Mouse (Mus musculus) right cerebral cortex, postnatal 4 days (tissue): ENCODE results near the gene Hoxa5.

Source experiments
- DNase-seq: peaks from one replicate; pipeline ENCODE4 v3.0.0-alpha.2; 2022

The Hoxa5 gene

GRCm38 (mm10) chr6:52204050-52204752 lies at the start of gene Hoxa5:
Hoxa5 (minus strand) TSS chr6:52204587.
- no peak for DNase-seq

DNA sequence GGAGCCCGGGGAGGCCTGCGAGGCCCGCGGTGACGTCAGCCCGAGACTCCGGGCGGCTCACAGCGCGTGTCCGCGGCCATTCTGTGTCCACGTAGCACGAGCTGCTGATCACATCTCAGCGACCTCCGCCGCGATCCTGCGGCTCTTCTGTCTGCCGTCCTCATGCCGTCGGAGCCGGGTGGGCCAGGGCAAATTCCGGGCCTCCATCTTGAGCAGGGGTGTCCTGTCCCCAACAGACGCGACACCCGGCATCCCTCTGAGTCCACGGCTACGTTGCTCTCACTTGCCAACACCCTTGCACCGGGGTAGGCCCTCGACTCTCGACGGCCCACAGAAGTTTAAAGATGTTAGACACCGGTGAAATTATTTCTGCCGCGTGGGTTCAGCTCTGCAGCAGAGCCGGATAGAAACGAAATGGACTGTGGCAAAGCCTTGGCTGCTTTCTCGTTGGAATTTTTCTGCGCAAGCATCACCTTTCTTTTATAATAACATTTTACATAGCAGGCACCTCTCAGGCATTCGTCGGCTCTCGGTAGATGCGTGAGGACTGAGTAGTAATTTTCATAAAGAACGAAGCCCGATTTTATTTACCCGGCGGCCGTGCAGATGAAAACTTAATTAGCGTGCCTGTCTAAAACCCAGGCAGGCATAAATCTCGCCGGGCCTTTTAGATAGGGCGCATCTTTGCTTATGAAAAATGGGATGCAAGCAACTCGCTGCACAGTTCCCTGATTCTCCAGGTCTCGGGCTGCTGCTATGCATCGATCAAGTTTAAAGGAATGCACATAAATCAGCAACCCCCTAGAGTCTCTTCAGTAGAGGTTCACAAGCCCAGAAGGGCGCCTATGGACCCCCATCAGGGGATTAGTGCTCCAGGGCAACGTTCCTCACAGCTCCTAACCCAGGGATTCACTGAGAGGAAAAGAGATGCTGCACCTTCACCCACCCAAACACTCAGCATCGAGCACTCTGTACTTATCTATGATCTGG lies 49.4 kb upstream of the Hoxa5 start:
- DNase-seq, result no peak

DNA sequence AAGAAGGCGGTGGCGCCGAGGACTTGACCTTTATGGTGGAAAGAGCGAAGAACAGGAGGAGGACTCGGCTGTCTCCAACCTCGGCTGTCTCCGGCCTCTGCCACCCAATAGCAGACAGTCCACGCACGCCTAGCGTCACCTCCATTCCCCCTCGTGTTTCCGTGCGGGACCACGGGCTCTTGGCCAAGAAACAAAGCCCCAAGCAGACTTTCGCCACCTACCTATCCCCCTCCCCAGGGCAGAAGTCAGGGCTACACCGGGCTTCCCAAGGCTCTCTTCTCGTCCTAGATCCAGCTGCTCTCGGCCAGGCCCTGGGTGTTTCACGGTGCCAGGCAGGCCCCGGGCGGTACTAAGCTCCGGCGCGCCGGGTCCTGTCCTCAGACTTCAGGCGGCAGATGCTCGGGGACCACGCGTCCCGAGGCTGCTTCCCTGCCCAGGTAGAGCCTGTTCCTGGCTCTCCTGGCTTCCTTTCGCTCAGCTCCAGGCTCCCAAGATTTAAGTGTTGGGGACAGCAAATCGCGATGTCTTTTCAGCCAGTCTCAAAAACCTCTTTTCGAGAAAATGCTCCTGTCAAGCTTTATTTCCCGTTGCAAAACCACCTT lies 48.5 kb upstream of the Hoxa5 start:
- DNase-seq, result no peak

GRCm38 (mm10) chr6:52252016-52252774 lies 47.8 kb upstream of the Hoxa5 start:
- no peak for DNase-seq

GRCm38 (mm10) chr6:52251177-52251879 lies 46.9 kb upstream of the Hoxa5 start:
- DNase-seq, result no peak

- no peak for DNase-seq
Observed at GRCm38 (mm10) chr6:52249826-52250225, 45.4 kb upstream of the Hoxa5 start.

DNA sequence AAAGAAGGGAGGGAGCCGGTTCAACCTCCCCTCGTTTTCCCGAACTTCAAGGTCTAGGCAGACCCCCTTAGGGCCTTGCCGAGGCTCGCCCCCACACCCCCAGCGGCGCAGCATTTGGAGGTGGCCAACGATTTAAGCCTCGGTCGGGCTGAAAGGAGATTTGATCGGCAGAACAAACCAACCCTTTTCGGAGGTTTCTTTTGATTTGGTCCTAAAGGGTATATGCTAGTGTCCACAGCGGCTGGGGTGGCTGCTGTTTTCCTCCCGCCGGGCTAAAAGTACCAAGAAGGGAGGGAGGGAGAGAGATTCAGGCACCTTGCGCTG lies 45.0 kb upstream of the Hoxa5 start:
- DNase-seq, result no peak

GRCm38 (mm10) chr6:52248638-52249414 lies 44.4 kb upstream of the Hoxa5 start:
- no peak for DNase-seq

GRCm38 (mm10) chr6:52247766-52248637 lies 43.6 kb upstream of the Hoxa5 start:
- no peak for DNase-seq

- no peak for DNase-seq
Observed at GRCm38 (mm10) chr6:52246916-52247315, 42.5 kb upstream of the Hoxa5 start.

DNA sequence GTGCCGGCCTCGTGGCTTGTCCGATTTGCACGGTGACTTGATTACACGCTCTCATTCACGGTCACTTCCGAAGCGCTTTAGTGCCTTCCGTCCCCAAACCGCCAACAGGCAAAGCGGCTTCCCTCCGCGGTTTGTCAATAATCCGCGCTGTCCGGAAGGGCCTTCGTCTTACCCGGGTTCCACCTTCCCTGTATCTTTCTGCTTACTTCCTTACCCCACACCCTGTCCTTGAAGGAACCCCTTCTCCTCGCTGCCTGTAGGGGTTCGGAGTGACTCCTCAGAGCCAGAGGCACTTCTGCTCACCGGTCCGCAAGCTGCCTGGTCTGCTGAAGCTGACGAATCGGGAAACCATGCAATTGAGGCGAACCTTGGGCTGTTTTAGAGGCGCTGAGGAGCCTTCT lies 42.0 kb upstream of the Hoxa5 start:
- no peak for DNase-seq

- no peak for DNase-seq
Observed at GRCm38 (mm10) chr6:52245757-52246142, 41.4 kb upstream of the Hoxa5 start, which contains the start of gene Hoxa11. Hoxa11 (minus strand) TSS chr6:52245810.

DNA sequence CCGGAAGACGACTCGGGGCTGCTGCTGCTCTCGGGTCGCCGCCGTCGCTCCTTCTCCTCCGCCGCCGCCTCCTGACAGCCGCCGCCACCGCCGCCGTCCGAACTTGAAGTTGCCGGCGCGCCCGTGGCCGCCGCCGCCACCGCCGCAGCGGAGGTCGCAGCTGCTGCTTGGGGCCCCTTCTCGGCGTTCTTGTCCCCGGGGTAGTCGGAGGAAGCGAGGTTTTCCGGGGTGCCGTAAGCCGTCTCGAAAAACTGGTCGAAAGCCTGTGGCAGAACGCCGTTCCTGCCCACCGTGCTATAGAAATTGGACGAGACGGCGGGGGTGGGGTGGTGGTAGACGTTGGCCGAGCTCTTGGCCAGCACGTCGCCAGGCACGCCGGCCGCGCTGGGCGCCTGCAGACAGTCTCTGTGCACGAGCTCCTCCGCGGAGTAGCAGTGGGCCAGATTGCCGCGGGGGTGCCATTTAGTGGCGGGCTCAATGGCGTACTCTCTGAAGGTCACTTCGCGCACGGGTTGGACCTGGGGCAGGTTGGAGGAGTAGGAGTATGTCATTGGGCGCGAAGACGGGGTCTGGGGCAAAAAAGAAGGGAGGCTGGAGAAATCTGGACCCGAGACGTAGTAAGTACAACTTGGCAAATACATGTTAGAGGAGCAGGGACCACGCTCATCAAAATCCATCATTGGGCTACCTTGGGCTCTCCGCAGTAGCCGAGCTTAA lies 40.8 kb upstream of the Hoxa5 start:
- DNase-seq, result no peak

GRCm38 (mm10) chr6:52244471-52245039 lies 40.2 kb upstream of the Hoxa5 start:
- no peak for DNase-seq

GRCm38 (mm10) chr6:52243681-52244121 lies 39.3 kb upstream of the Hoxa5 start:
- no peak for DNase-seq

DNA sequence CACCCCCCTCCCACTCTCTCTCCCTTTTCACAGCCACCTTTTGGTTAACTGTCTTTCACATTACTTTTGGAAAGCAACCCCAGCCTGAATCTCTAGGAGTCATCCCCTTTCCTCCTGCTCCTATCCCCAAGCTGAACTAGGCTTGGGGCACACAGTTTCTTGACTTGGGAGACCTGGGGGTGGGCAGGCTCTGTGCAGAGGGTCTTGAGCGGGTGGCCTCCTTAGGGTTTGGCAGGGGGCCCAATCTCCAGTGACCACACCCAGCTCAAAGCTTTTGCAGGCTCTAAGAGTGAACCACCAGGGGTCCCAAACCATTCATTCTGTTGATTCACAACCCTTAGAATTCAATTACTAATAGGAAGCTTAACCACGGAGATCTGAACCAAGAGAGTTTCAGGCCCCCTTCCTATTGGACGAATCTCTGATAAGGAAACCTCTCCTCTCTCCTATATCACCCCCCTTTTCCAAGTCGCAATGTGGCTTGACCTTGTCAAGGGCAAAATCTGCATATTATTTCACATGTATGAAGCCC lies 38.5 kb upstream of the Hoxa5 start:
- DNase-seq, result no peak

- DNase-seq, result no peak
Observed at GRCm38 (mm10) chr6:52241001-52241621, 36.7 kb upstream of the Hoxa5 start.

- peak; percentile 70 for DNase-seq
Observed at GRCm38 (mm10) chr6:52240389-52241000, 36.1 kb upstream of the Hoxa5 start, which contains the start of gene Hoxa10. Hoxa10 (minus strand) TSS chr6:52240854.
